In the genomic region with DNA sequence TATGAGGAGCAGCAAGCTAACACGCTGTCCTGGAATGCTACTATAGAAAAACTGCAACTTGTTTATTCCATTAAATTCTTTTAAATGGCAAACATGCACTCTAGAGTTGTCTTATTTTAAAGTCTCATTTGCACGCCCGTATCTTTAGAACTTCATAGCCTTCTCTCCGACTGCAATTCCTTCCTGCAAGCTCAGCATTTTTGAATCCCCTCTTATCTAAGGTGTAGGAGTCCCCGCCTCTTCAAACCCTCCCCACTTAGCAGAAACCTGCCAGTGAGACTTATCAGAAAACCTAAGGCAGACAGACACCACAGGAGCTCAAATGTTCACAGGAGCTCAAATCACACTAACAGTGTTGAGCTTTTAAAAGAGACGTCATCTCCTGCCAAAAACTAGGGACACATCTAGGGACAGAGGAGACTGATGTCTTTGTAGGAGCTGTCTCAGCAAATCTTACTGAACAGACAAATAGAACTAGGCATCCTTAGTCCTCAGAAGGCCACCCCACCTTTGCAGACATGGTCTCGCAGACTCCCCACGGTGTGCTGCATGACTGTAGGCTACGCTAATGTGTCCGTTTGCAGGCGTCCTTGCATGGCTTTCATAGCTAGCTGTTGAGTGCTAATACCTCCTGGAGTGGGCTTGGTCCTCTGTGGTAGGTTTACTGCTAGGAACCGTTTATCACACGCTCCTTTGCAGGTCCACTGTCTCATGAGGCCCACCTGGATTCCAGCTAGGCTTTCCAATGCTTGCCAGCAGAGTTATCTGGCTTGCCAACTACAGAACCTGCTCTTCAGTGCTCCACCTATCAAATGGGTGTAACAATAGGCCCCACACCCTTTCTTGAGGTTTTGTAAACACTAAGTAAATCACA, we compare ENCODE assay signal across 13 mouse cellular contexts.
A peak's percentile ranks its signal among the peaks of the same experiment; 100 is the strongest.
DNase-seq lines count a peak whose midpoint lies in the region; ATAC-seq and TF ChIP-seq lines count a peak whose summit lies in the region.
"Had no signal": no experiment of that assay in that cellular context is flagged by ENCODE, and none has a peak within 500 bp of the region (broad histone marks: within the 10 kb centered on the region; RNA-seq: fewer than 3 reads in every experiment).

No protein-coding gene starts in this region.

- TF ChIP-seq EP300 in liver, postnatal 0 days (IDR thresholded peaks at IDR 0.05; ENCODE audit: low read depth) = no peak

- no peaks in the 10 kb centered on the region for H3K36me3 ChIP-seq in heart, embryonic 11.5 days (ENCODE audit: control insufficient read depth, insufficient read depth, low read length)
- no peaks in the 10 kb centered on the region for H3K36me3 ChIP-seq in liver, adult 2 months (ENCODE audit: control insufficient read depth, insufficient read depth, low read length)
- no peaks in the 10 kb centered on the region for H3K36me3 ChIP-seq in liver, postnatal 0 days (replicated peaks; ENCODE audit: insufficient read depth, low read length)
- no peaks in the 10 kb centered on the region for H3K36me3 ChIP-seq in ES-E14 (ENCODE audit: control insufficient read depth, insufficient read depth, low read length, poor library complexity, severe bottlenecking)
- no peaks in the 10 kb centered on the region for H3K36me3 ChIP-seq in intestine, embryonic 15.5 days
- H3K36me3 ChIP-seq: liver, embryonic 12.5 days had no signal

- in situ Hi-C loops in ES-E14 (cut with MboI; ENCODE audit: low sequenced_read_pairs in 2 of 2, unreplicated experiment in 2 of 2) = no loop called here

- TF ChIP-seq CTCF in liver, adult 2 months (IDR thresholded peaks at IDR 0.05; ENCODE audit: low read depth, low read length) = no peak
- TF ChIP-seq CTCF in liver, postnatal 0 days (IDR thresholded peaks at IDR 0.05; ENCODE audit: low read depth) = no peak

- 0 out of 2 replicates have a peak overlapping the region, but pooled peaks have one; percentile 2 for H3K4me2 ChIP-seq in heart, embryonic 11.5 days
- no peak overlapping the region for H3K4me2 ChIP-seq in liver, postnatal 0 days (ENCODE audit: low read depth, low read length)
- no peak overlapping the region for H3K4me2 ChIP-seq in intestine, embryonic 15.5 days (replicated peaks)
- H3K4me2 ChIP-seq: liver, embryonic 12.5 days had no signal

- H3K9me3 ChIP-seq in heart, embryonic 11.5 days (replicated peaks; ENCODE audit: control insufficient read depth, low read length) = no peaks in the 10 kb centered on the region
- H3K9me3 ChIP-seq in liver, postnatal 0 days (ENCODE audit: low read length) = no peaks in the 10 kb centered on the region
- H3K9me3 ChIP-seq in ES-E14 (ENCODE audit: control insufficient read depth, insufficient read depth, low read depth, low read length) = no peaks in the 10 kb centered on the region
- H3K9me3 ChIP-seq in intestine, embryonic 15.5 days = no peaks in the 10 kb centered on the region
- H3K9me3 ChIP-seq: liver, embryonic 12.5 days; megakaryocyte, embryonic 14.5 days had no signal

- no peak for DNase-seq in heart, postnatal 14 days
- no peak for DNase-seq in liver, adult 2 months (ENCODE audit: extremely low read depth, low read depth, low spot score)
- DNase-seq in liver, postnatal 0 days = no peak
- DNase-seq in ES-E14 (ENCODE audit: low read depth, low spot score) = no peak
- DNase-seq in left cerebral cortex, postnatal 10 days (ENCODE audit: extremely low spot score in 1 of 2, low spot score in 2 of 2) = no peak
- DNase-seq: adrenal gland, postnatal 25 days; cerebellum, postnatal 14 days; right cerebral cortex, postnatal 14 days; thymus, adult 18-20 months had no signal

- H3K4me1 ChIP-seq in heart, embryonic 11.5 days (ENCODE audit: control insufficient read depth, insufficient read depth, low read length) = peaks cover 27% of the 10 kb centered on the region
- peaks cover 18% of the 10 kb centered on the region for H3K4me1 ChIP-seq in liver, adult 2 months (ENCODE audit: control insufficient read depth, insufficient read depth, low read length)
- peaks cover 3% of the 10 kb centered on the region; the same call in 1 of the 2 replicates for H3K4me1 ChIP-seq in liver, postnatal 0 days (ENCODE audit: insufficient read depth)
- H3K4me1 ChIP-seq in ES-E14 (ENCODE audit: control insufficient read depth in 2 of 2, insufficient read depth in 2 of 2, low read length in 2 of 2, poor library complexity in 1 of 2) = peaks cover 0 to 2% of the 10 kb centered on the region in 2 experiments; a peak in 1 of 4 replicates
- peaks cover 19% of the 10 kb centered on the region for H3K4me1 ChIP-seq in intestine, embryonic 15.5 days (replicated peaks)

- peaks cover 22% of the 10 kb centered on the region; the same call in 1 of the 2 replicates for H3K79me2 ChIP-seq in liver, adult 2 months (ENCODE audit: control insufficient read depth, insufficient read depth, low read length)

- WGBS in heart, embryonic 11.5 days (ENCODE audit: insufficient replicate concordance) = 51% methylated on average over 13 of the region's 13 CpGs
- WGBS in liver, adult 2 months = 77% methylated on average over 13 of the region's 13 CpGs
- WGBS in liver, postnatal 0 days (ENCODE audit: insufficient replicate concordance) = 71% methylated on average over 13 of the region's 13 CpGs
- 65% methylated on average over 13 of the region's 13 CpGs for WGBS in intestine, embryonic 15.5 days

- TF ChIP-seq POLR2A in liver, adult 2 months (IDR thresholded peaks at IDR 0.05; ENCODE audit: extremely low read depth, insufficient read depth, low read length) = no peak

- no peak for ATAC-seq in heart, embryonic 11.5 days (replicated peaks; ENCODE audit: insufficient number of reproducible peaks, low FRiP score, low TSS enrichment)
- no peak for ATAC-seq in liver, postnatal 0 days
- peak; percentile 18; the same call in 1 of the 2 replicates for ATAC-seq in intestine, embryonic 15.5 days

- H3K4me3 ChIP-seq in heart, embryonic 11.5 days (ENCODE audit: low read depth, low read length) = no peak overlapping the region
- no peak overlapping the region for H3K4me3 ChIP-seq in liver, adult 2 months (ENCODE audit: insufficient read depth, low read depth, low read length)
- no peak overlapping the region for H3K4me3 ChIP-seq in liver, postnatal 0 days (ENCODE audit: low read depth, low read length)
- no peak overlapping the region for H3K4me3 ChIP-seq in ES-E14 (ENCODE audit: insufficient read depth in 1 of 2, low read depth in 1 of 2, low read length in 2 of 2, poor library complexity in 1 of 2, severe bottlenecking in 1 of 2)
- H3K4me3 ChIP-seq in intestine, embryonic 15.5 days (replicated peaks) = no peak overlapping the region
- H3K4me3 ChIP-seq: liver, embryonic 12.5 days had no signal

- no peaks in the 10 kb centered on the region for H3K27me3 ChIP-seq in heart, embryonic 11.5 days (ENCODE audit: control insufficient read depth, insufficient read depth, low read length)
- H3K27me3 ChIP-seq in liver, adult 2 months (ENCODE audit: control insufficient read depth, insufficient read depth, low read length) = no peaks in the 10 kb centered on the region
- no peaks in the 10 kb centered on the region for H3K27me3 ChIP-seq in liver, postnatal 0 days (ENCODE audit: insufficient read depth, low read length)
- no peaks in the 10 kb centered on the region for H3K27me3 ChIP-seq in intestine, embryonic 15.5 days (replicated peaks)
- H3K27me3 ChIP-seq: liver, embryonic 12.5 days; megakaryocyte, embryonic 14.5 days had no signal

- intact Hi-C loops in heart, postnatal 14 days (cut with DNase I) = no loop called here
- intact Hi-C loops in left cerebral cortex, postnatal 10 days (cut with DNase I) = no loop called here

- H3K27ac ChIP-seq in heart, embryonic 11.5 days (ENCODE audit: low read depth, low read length) = 0 out of 2 replicates have a peak overlapping the region, but pooled peaks have one; percentile 22
- H3K27ac ChIP-seq in liver, adult 2 months (replicated peaks; ENCODE audit: insufficient read depth, low read depth, low read length) = peak overlapping the region; percentile 27
- H3K27ac ChIP-seq in liver, postnatal 0 days (ENCODE audit: low read depth) = no peak overlapping the region
- H3K27ac ChIP-seq in ES-E14 (ENCODE audit: insufficient read depth, low read depth, low read length, poor library complexity, severe bottlenecking) = no peak overlapping the region
- H3K27ac ChIP-seq in intestine, embryonic 15.5 days = no peak overlapping the region
- H3K27ac ChIP-seq: liver, embryonic 12.5 days had no signal

- H3K9ac ChIP-seq in heart, embryonic 11.5 days (ENCODE audit: low read depth, low read length) = no peak overlapping the region
- H3K9ac ChIP-seq in liver, adult 2 months (ENCODE audit: low read depth, low read length) = no peak overlapping the region
- H3K9ac ChIP-seq in liver, postnatal 0 days (replicated peaks) = no peak overlapping the region
- H3K9ac ChIP-seq in ES-E14 (ENCODE audit: insufficient read depth, low read depth, low read length, poor library complexity, severe bottlenecking) = no peak overlapping the region
- H3K9ac ChIP-seq in intestine, embryonic 15.5 days = no peak overlapping the region
- H3K9ac ChIP-seq: liver, embryonic 12.5 days had no signal

TF ChIP-seq in ES-E14, 5 proteins besides CTCF, POLR2A, EP300 and RAD21:
- TF ChIP-seq HCFC1 (IDR thresholded peaks at IDR 0.05; ENCODE audit: borderline replicate concordance, insufficient read depth, low read length) (no peak), MAFK (IDR thresholded peaks at IDR 0.05; ENCODE audit: insufficient read depth, low read depth, low read length) (peak; percentile 84)

Comparison
In these comparisons a context has a peak if more than half of its experiments do, and no peak if none do; other contexts are left out.
1. H3K27ac ChIP-seq: peak in heart, embryonic 11.5 days (single experiment) and liver, adult 2 months (single experiment); none in liver, postnatal 0 days (single experiment), ES-E14 (single experiment) and intestine, embryonic 15.5 days (single experiment).